Mouse (Mus musculus) Muller cell, postnatal 12 days (primary cell): ENCODE results near the gene Tcf7l2.
A peak's percentile ranks its signal among the peaks of the same experiment; 100 is the strongest.

Experiments
- DNase-seq: peaks from one replicate; pipeline ENCODE4 v3.0.0-alpha.2; 2015; ENCODE audit errors: inconsistent ontology term

The Tcf7l2 gene

GRCm38 (mm10) chr19:55729376-55729775, 12.2 kb upstream of the Tcf7l2 start:
- DNase-seq = no peak

DNA sequence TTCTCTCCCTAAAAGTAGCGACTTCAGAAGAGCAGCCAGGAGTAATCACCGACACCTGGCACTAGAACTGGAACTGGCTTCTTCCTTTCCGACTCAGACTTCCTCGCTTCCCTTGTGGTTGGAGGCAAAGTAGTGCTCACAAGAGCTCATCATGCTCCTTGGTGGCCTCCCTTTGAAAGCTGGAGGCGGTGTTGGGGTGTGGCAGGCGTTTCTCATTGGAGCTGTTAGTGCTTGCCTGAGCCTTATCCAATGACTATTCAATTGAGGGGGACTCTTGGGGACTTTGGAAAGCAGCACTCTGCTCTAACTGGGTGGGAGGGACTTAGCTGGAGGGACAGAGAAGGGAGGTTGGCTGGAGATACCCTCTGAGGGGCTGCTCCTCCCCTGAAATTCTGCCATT, 9.1 kb upstream of the Tcf7l2 start:
- DNase-seq = no peak

DNA sequence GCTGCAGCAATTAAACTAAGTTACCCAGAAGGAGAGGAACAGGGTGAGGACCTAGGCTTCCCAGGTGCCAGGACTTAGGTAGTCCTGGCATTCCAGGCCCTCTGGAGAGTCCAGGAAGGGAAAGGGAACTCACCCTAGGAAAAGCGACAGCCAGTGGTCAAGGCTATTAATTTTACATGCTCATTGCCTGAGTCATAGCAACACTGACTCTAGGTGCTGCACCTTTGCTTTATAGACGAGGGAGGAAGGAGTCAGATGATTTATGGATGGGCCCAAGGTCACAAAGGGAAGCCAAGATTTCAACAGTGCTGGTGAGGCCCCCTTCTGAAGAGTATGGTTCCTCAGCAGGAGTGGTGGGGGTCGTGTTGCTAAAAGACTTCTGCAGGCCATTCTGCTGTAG, 8.6 kb upstream of the Tcf7l2 start:
- no peak for DNase-seq

DNA sequence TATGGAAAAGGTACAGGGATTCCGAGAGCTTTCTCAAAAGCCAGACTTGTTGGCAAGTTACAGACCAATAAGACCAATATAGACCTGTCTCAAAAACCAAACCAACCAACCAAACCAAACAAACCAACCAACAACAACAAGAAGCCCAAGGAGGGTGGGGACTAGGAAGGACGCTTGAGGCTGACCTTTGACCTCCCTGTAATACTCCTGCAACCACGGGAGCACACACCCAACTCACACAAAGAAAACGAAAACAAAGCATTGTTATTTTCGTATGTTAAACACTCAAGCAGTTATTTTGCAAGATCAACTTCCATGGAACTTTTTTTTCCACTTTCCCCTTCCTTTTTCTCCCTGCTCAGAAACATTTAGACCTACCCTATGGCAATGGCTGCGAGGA, 5.6 kb upstream of the Tcf7l2 start:
- no peak for DNase-seq

- no peak for DNase-seq
These were observed 1.9 kb upstream of the Tcf7l2 start for GRCm38 (mm10) chr19:55739713-55740112.

DNA sequence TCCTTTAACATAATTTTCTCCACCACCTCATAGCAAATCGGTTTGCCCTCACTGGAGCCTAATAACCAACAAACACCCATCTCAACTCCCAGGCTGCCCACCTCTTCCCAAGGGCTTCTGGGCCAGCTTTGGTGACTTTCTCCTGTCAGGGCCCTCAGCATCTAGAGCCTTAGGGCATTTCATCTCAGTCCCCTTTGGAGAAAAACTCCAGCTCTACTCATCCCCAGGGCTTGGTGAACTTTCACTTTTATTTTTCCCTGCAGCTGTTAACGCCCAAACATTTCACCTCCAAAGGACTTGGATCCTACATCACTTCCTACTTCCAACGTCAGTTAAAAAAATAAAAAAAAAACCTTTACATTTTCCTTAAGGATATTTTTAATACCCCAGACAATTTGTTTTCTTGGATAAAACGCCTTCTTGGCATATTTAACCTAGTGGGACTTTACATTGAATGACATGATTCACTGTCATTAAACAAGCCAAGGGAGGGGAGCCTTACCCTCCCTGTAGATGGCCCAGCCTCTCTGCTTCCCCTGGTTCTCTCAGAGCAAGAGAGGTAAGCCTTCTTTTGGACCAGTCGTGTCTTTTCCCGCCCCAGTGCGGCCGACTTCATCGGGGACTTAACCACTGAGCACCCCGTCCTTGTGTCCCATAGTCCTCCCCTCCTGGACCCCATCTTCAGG, 724 bp upstream of the Tcf7l2 start:
- DNase-seq = peak; percentile 37

GRCm38 (mm10) chr19:55742386-55743000, 873 bp downstream of the Tcf7l2 start:
- peak; percentile 54 for DNase-seq

DNA sequence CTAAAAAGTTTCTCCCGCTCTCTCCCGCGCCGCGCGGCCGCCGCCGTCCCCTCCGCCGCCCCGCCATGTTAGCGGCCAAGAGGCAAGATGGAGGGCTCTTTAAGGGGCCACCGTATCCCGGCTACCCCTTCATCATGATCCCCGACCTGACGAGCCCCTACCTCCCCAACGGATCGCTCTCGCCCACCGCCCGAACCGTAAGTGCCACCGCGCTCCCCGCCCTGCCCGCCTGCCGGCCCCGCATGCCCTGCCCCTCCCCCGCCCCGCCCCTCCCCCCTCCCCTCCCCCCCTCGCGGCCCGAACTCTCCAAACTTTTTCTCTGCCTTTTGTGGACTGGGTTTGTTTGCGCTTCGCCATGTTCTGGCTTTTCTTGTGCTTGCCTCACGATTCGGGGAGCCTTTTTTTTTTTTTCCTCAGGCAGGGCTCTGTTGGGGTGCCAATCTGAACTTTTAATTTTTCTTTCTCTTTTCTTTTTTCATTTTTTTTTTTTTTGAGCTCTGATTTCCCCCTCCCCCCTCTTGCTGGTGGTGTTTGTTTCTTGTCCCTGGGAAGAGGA, 1.5 kb downstream of the Tcf7l2 start:
- DNase-seq = peak; percentile 59

- DNase-seq = peak; percentile 78
These were observed 2.2 kb downstream of the Tcf7l2 start for GRCm38 (mm10) chr19:55743557-55744441.

- DNase-seq = no peak
These were observed 3.1 kb downstream of the Tcf7l2 start for GRCm38 (mm10) chr19:55744576-55745191.

GRCm38 (mm10) chr19:55745192-55745578, 3.6 kb downstream of the Tcf7l2 start:
- DNase-seq = peak; percentile 64

DNA sequence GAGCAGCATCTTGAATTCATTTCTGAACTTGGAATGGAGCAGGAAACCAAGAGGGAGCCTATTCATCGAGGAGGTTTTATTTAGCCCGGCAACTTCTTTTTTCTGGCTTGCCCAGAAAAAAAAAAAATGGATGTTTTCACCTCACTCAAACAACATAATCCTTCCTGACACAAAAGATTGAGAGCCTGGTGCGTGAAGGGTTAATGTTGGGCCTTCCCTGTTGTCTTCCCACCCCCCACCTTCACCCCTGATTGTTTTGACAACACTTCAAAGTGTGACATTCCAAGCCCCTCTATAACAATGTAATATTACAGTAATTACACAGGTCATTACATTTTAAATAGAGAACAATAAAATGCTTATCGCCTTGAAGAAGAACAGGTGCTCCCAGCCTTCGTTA, 4.6 kb downstream of the Tcf7l2 start:
- peak; percentile 22 for DNase-seq

- peak; percentile 49 for DNase-seq
These were observed 5.8 kb downstream of the Tcf7l2 start for GRCm38 (mm10) chr19:55747237-55747925.

DNA sequence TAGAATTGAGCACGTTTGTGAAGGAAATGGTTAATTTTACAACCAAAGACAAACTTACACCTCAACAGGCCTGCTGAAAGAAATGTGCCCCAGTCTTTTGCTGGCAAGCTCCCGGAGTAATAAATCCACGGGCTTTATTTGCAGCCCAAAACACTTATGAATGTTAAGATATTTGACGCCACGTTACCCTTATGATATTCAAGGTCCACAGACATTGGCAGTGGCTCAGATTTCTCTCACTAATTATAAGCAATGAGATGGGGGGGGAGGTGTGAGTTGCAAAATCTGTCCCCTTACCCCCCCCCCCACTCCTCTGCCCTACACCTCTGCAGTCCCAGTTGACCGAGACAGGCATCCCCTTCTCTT, 6.3 kb downstream of the Tcf7l2 start:
- peak; percentile 74 for DNase-seq

GRCm38 (mm10) chr19:55748801-55749200, 7.2 kb downstream of the Tcf7l2 start:
- DNase-seq = peak; percentile 81

- DNase-seq = peak; percentile 89
These were observed 7.9 kb downstream of the Tcf7l2 start for GRCm38 (mm10) chr19:55749532-55749931.

GRCm38 (mm10) chr19:55750048-55750447, 8.4 kb downstream of the Tcf7l2 start:
- DNase-seq = no peak

DNA sequence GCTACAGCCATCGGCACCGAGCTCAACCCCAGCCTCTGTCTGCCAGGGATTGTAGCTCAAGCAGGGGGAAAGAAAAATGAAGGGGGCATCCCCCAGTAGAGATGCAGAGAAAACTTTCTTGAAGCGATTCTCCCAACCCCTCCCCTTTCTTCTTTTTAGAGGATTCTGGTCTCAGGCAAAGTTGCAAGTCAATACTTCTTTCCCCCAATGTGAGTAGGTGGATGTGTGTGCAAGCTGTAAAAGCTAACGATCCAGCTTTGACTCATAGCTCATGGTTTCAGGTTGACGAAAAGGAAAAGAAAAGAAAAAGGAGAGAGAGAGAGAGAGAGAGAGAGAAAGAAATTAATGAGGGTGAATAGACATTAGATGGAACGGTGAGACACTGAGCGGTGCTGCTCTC, 8.8 kb downstream of the Tcf7l2 start:
- peak; percentile 56 for DNase-seq

DNA sequence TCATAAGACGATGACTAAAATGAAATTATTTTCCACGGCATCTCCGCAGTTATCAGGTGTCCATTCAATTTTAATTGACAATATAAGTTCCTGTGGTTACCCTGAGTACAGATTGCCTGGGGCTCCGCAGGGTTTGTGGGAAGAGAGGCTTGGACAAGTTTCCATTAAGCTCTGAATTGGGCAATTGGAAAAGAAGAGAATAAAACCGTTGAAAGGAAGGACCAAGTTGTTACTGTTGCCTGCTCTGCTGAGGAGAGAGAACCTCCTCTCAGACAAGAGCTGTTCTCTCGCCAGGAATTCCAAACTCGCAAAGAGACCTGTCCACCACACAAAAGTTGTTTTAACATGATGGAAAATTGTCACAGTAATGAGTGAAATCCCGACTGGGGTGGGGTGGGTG, 11.2 kb downstream of the Tcf7l2 start:
- DNase-seq = peak; percentile 94

- peak; percentile 34 for DNase-seq
These were observed 12.7 kb downstream of the Tcf7l2 start for GRCm38 (mm10) chr19:55754303-55754702.

DNA sequence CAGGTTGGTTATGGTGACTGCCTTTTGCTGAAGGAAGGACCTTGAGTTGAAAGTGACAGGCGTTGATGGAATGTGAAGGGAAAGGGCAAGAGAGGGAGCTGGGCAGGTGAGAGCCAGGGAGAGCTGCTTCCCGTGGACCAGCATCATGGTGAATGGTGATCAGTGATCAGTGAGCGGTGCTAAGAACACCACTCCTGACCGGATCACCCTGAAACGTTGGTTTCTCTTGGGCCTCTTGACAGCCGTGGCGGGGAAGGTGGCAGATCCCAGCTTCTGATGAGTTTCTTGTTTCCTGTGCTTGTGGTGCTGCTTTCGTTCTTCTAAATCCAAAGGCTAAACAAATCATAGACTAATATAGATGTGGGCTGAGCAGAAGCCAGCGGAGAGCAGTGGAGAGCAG, 13.8 kb downstream of the Tcf7l2 start:
- no peak for DNase-seq
